In the genomic region with DNA sequence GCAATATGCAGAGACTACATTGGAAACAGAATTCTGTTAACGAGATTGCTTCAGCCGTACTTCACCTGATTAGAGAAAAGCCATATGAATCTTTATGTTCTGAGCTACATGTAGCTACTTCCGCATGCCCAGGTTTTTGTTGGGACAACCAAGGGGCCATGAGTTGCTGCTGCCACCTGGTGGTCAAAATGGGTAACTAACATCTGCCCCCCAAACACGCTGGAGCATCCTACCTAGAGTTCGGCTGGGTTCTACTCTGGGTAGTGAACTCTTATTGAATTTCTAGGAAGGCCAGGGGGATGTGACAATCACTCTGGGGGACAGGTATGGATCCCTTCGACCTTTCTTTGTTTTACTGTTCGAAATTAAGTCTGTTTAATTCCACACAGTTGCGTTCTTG, we compare ENCODE assay signal across 8 mouse cellular contexts. TPM values are rescaled to one million over a fixed set of nuclear protein-coding genes. Genes with fewer than 3 reads are reported as not detected.
DNase-seq lines count a peak whose midpoint lies in the region; ATAC-seq and TF ChIP-seq lines count a peak whose summit lies in the region.

No protein-coding gene starts in this region.

- no peak overlapping the region for H3K9ac ChIP-seq in heart, embryonic 12.5 days
- H3K9ac ChIP-seq in hindbrain, postnatal 0 days (replicated peaks; ENCODE audit: low read length), result no peak overlapping the region

- no peaks in the 10 kb centered on the region for H3K27me3 ChIP-seq in heart, embryonic 12.5 days (replicated peaks)
- no peaks in the 10 kb centered on the region for H3K27me3 ChIP-seq in cerebellum, adult 2 months (ENCODE audit: control insufficient read depth, insufficient read depth, low read length)
- H3K27me3 ChIP-seq in hindbrain, postnatal 0 days (ENCODE audit: insufficient read depth, low read length), result no peaks in the 10 kb centered on the region

- H3K4me2 ChIP-seq in heart, embryonic 12.5 days, result no peak overlapping the region
- H3K4me2 ChIP-seq in hindbrain, postnatal 0 days (ENCODE audit: low read depth, low read length), result no peak overlapping the region

- peaks cover 5% of the 10 kb centered on the region for H3K9me3 ChIP-seq in heart, embryonic 12.5 days (replicated peaks)
- no peaks in the 10 kb centered on the region for H3K9me3 ChIP-seq in hindbrain, postnatal 0 days (ENCODE audit: low read length)

- no peaks in the 10 kb centered on the region for H3K36me3 ChIP-seq in heart, embryonic 12.5 days
- H3K36me3 ChIP-seq in hindbrain, postnatal 0 days (ENCODE audit: insufficient read depth, low read length), result no peaks in the 10 kb centered on the region

- 17% methylated on average over 8 of the region's 8 CpGs for WGBS in heart, embryonic 12.5 days
- WGBS in cerebellum, adult 2 months, result 25% methylated on average over 8 of the region's 8 CpGs
- WGBS in hindbrain, postnatal 0 days, result 22% methylated on average over 8 of the region's 8 CpGs

- peak; percentile 96 for DNase-seq in heart, adult 11 months
- peak; percentile 40 to 69 for DNase-seq in cerebellum, adult 2 months
- peak; percentile 83 for DNase-seq in hindbrain, postnatal 0 days (ENCODE audit: low spot score)
- DNase-seq in layer of hippocampus, postnatal 36 days, result peak; percentile 67 to 73
- peak; percentile 19 for DNase-seq in spleen, adult 12 weeks (ENCODE audit: low spot score)

- no peaks in the 10 kb centered on the region for H3K4me1 ChIP-seq in heart, embryonic 12.5 days (replicated peaks)
- no peaks in the 10 kb centered on the region for H3K4me1 ChIP-seq in cerebellum, adult 2 months (ENCODE audit: control insufficient read depth, insufficient read depth, low read length)
- no peaks in the 10 kb centered on the region for H3K4me1 ChIP-seq in hindbrain, postnatal 0 days (ENCODE audit: insufficient read depth, low read length)

- no peak overlapping the region for H3K4me3 ChIP-seq in heart, embryonic 12.5 days
- H3K4me3 ChIP-seq in cerebellum, adult 2 months (replicated peaks; ENCODE audit: insufficient read depth, low read depth, low read length), result no peak overlapping the region
- no peak overlapping the region for H3K4me3 ChIP-seq in hindbrain, postnatal 0 days (ENCODE audit: low read length)

- ATAC-seq in heart, embryonic 12.5 days (ENCODE audit: insufficient number of reproducible peaks, low FRiP score), result no peak; the same call in 1 of the 2 replicates
- ATAC-seq in frontal cortex, adult (ENCODE audit: low TSS enrichment), result peak; percentile 97
- peak; percentile 45; the same call in 1 of the 2 replicates for ATAC-seq in hindbrain, postnatal 0 days
- peak; percentile 97 for ATAC-seq in megakaryocyte-erythroid progenitor cell, adult 5-6 weeks (replicated peaks; ENCODE audit: low FRiP score, low TSS enrichment, poor library complexity, severe bottlenecking)

- TF ChIP-seq POLR2A in cerebellum, adult 2 months (IDR thresholded peaks at IDR 0.05; ENCODE audit: borderline replicate concordance, insufficient read depth, low read length), result no peak

- H3K27ac ChIP-seq in heart, embryonic 12.5 days (ENCODE audit: poor library complexity, severe bottlenecking), result no peak overlapping the region
- no peak overlapping the region for H3K27ac ChIP-seq in cerebellum, adult 2 months (ENCODE audit: insufficient read depth, low read length)
- H3K27ac ChIP-seq in hindbrain, postnatal 0 days, result no peak overlapping the region

- peak; percentile 90 for TF ChIP-seq CTCF in cerebellum, adult 2 months (IDR thresholded peaks at IDR 0.05; ENCODE audit: borderline replicate concordance, insufficient read depth, low read depth, low read length)
- TF ChIP-seq CTCF in hindbrain, postnatal 0 days (IDR thresholded peaks at IDR 0.05; ENCODE audit: low read depth), result peak; percentile 94

RNA-seq across cellular contexts. Expression of a gene that starts 25.8 kb away (rescaled TPM):
- 22.1 and 23.9 TPM in 2 replicates for polyA plus RNA-seq in heart, embryonic 12.5 days (2016; fragmentation: Nextera tagmentation; extraction: Ambion mirVana)
- 5.7 and 6.3 TPM in 2 replicates for polyA plus RNA-seq in cerebellum, adult 2 months (2012; rRNA removed)
- 10.0 and 11.2 TPM in 2 replicates for total RNA-seq in hindbrain, postnatal 0 days (2014; rRNA removed)
- 5.2 and 5.3 TPM in 2 replicates for polyA plus RNA-seq in hindbrain, postnatal 0 days (2015; fragmentation: Nextera tagmentation; extraction: Ambion mirVana)
- 10 to 100 TPM; 27.1 to 27.3 TPM for total RNA-seq in layer of hippocampus, postnatal 36 days (2021)
- total RNA-seq in megakaryocyte-erythroid progenitor cell, adult 5-6 weeks (2014; fragmentation: Nextera tagmentation), result 5.1 and 5.8 TPM in 2 replicates
- 6.3 and 6.8 TPM in 2 replicates for total RNA-seq in megakaryocyte-erythroid progenitor cell, adult 5-6 weeks (2017)

Comparison
In these comparisons a context has a peak if more than half of its experiments do, and no peak if none do; other contexts are left out.
1. DNase-seq: peak in every context shown above with its lines; median percentile 96 in heart, adult 11 months; 83 in hindbrain, postnatal 0 days; 70 in layer of hippocampus, postnatal 36 days; 54 in cerebellum, adult 2 months; 19 in spleen, adult 12 weeks.